Mouse (Mus musculus) T-helper 17 cell (primary cell): ENCODE measurements around the gene Mastl.

Experiments
- in situ Hi-C, 2 experiments: fragments of 300-600 bp; cut with MboI, MseI; formaldehyde crosslinking; loops; 1 replicate in 1 of 2; 2 replicates in 1 of 2; pipeline ENCODE4 v1.15.1; 2025; ENCODE audit warnings: high pct_unique_total_duplicates in 2 of 2

The Mastl gene

GRCm38 (mm10) chr2:23155777-23156607, at the start of gene Mastl, which contains the start of gene Yme1l1:
Mastl (minus strand) TSS chr2:23156024.
Yme1l1 (plus strand) TSS chr2:23156369.
- in situ Hi-C loops, result no loop called here

GRCm38 (mm10) chr2:23202900-23203670, 47.3 kb upstream of the Mastl start:
- in situ Hi-C loops, result no loop called here

- in situ Hi-C loops, result no loop called here
Measured at GRCm38 (mm10) chr2:23201034-23201433, 45.2 kb upstream of the Mastl start.

- in situ Hi-C loops, result loop anchor here in 1 of 2 experiments (25.0 kb wide), 1 partner anchor 1218 kb away; no protein-coding TSS in a partner anchor
Measured at GRCm38 (mm10) chr2:23194366-23194765, 38.5 kb upstream of the Mastl start.

- in situ Hi-C loops, result no loop called here
Measured at GRCm38 (mm10) chr2:23172305-23172704, 16.5 kb upstream of the Mastl start.

GRCm38 (mm10) chr2:23156608-23157081, 821 bp upstream of the Mastl start:
- in situ Hi-C loops, result no loop called here

GRCm38 (mm10) chr2:23155199-23155621, 614 bp downstream of the Mastl start:
- in situ Hi-C loops, result no loop called here

- in situ Hi-C loops, result no loop called here
Measured at GRCm38 (mm10) chr2:23119573-23119972, 36.3 kb downstream of the Mastl start.

- in situ Hi-C loops, result loop anchor here in 1 of 2 experiments (10.0 kb wide), 1 partner anchor 1307 kb away; no protein-coding TSS in a partner anchor
Measured at GRCm38 (mm10) chr2:23102266-23102665, 53.6 kb downstream of the Mastl start.

GRCm38 (mm10) chr2:23097028-23097427, 58.8 kb downstream of the Mastl start:
- in situ Hi-C loops, result no loop called here

- in situ Hi-C loops, result loop anchor here in 1 of 2 experiments (5.0 kb wide), 1 partner anchor 45 kb away; no protein-coding TSS in a partner anchor
Measured at GRCm38 (mm10) chr2:23092216-23092615, 63.6 kb downstream of the Mastl start.

- in situ Hi-C loops, result loop anchor here in 1 of 2 experiments (5.0 kb wide), 1 partner anchor 47 kb away; no protein-coding TSS in a partner anchor
Measured at GRCm38 (mm10) chr2:23084540-23084939, 71.3 kb downstream of the Mastl start.

GRCm38 (mm10) chr2:23078588-23078987, 77.2 kb downstream of the Mastl start:
- in situ Hi-C loops, result no loop called here

- in situ Hi-C loops, result no loop called here
Measured at GRCm38 (mm10) chr2:23077693-23078092, 78.1 kb downstream of the Mastl start.

- in situ Hi-C loops, result no loop called here
Measured at GRCm38 (mm10) chr2:23076783-23077182, 79.0 kb downstream of the Mastl start.

GRCm38 (mm10) chr2:23075846-23076245, 80.0 kb downstream of the Mastl start:
- in situ Hi-C loops, result no loop called here

GRCm38 (mm10) chr2:23071406-23071805, 84.4 kb downstream of the Mastl start:
- in situ Hi-C loops, result no loop called here

- in situ Hi-C loops, result no loop called here
Measured at GRCm38 (mm10) chr2:23070491-23070890, 85.3 kb downstream of the Mastl start.

GRCm38 (mm10) chr2:23068894-23069744, 86.7 kb downstream of the Mastl start:
- in situ Hi-C loops, result no loop called here

GRCm38 (mm10) chr2:23068370-23068737, 87.5 kb downstream of the Mastl start:
- in situ Hi-C loops, result no loop called here
